Mouse (Mus musculus) small intestine, adult 2 months (tissue): Measurements from ENCODE around the gene Slc25a47.

Experiments
- CTCF ChIP-seq: fragments of 200-500 bp; IDR thresholded peaks from 2 replicates; pipeline ENCODE4 v1.5.1; 2012; ENCODE audit warnings: low read depth, mild to moderate bottlenecking, control low read depth, inconsistent platforms, low read length, moderate library complexity, mixed read lengths; ENCODE audit not compliant: insufficient replicate concordance, insufficient read length; ENCODE audit errors: extremely low read depth
- POLR2A ChIP-seq: fragments of 200-500 bp; IDR thresholded peaks from 2 replicates; pipeline ENCODE4 v1.6.1; 2012; ENCODE audit warnings: low read depth, mild to moderate bottlenecking, control low read depth, inconsistent platforms, low read length, moderate library complexity

DNA sequence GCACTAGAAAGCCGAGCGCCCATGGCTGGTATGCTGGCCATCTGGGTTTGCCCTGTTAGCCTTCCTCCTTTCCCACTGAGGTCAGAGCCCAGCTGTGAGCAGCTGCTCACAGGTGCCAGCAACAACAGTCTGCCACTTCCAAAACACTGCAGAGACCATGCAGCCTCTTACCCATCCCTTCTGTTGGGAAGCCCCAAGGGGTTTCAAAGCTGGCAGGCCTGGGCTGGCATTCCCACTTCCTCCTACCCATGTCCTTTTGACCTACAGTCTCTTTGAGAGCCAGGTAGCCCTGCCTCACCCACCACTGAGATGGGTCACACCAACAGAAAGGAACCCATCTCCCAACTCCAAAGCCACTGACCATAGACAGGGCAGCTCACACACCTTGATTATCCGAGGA is 2.4 kb upstream of the Slc25a47 start:
- TF ChIP-seq CTCF, result no peak
- TF ChIP-seq POLR2A, result no peak
